Mouse (Mus musculus) testis, postnatal 10 days (tissue): ENCODE measurements at regions not wholly inside any gene's neighbourhood (a gene's known extent, or its start where the extent isn't known, plus 50 kb on each side); places are given as distances from the start of the nearest gene placed in this dataset.

Experiments used
- DNase-seq: peaks from one replicate; pipeline ENCODE4 v3.0.0; 2021; ENCODE audit warnings: low spot score

DNA sequence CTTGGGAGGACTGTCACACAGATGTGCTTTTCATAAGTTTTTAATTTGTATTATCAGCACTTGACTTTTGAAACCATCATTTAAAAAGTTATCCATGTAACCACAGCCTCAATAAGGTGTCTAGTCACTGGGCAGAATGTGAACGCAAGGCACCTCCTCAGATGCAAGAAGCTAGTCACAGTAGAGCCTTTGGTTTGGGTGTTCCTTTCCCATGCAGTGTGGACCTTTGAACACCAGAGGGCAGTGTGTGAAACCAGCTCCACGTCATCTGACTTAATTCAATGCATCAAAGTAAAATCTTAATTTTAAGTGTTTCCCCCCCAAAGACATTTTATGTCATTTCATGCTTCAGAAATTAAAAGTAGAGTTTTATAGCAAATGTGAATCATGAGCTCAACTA lies 166.2 kb upstream of the Nabp1 start:
- DNase-seq = peak; percentile 82

DNA sequence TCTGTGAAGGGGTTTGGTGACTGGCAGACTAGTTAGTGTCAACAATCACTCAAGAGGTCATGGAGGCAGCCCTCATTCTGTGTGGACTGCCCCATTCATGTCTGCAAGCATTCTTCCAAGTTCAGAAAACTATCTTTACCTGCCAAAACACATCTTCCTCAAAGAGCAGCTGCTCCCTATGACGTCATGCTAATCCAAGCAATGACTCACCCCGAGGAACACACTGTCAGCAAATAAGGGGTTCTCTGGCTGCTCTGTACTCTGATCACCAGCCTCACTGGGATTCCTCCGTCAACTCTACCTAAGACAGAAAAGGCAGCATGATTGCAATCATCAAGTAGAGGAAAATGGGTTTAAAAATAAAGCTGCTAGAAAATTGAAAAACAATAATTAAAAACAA lies 165.4 kb upstream of the Nabp1 start:
- no peak for DNase-seq

DNA sequence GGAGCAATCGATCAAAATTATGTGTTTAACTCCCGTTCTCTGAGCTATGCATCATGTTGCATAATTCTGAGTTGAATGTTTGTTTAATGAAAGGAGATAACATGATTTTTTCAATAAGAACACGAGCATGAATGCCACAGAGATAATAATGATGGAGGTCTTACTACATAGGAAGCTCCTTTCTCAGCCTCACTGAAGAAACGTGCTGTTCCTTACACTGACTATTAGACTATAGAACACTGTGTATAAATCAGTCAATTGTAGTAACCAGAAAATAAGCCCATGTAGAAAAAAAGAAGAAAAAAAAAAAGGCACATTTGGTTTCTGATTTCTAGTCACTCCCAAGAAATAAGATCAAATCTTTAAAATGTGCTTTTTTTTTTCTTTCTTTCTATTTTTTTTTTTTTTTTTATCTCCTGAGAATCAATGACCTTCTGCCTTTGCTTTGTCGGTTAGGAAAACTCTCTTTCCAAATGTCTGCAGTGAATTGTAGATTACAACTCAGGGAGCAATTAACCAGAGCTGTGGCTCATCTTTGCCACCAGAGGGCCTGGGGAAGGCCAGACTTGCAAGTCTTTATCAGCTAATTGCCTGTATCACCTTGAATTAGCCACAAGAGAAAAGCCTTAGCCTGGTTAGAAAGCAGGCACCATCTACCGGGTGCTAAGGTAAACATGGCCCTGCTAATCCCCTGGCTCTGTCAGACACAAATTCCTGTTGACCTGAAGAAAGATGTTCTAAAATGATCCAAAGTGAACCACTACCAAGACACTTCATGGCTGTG lies 160.5 kb upstream of the Nabp1 start:
- no peak for DNase-seq

DNA sequence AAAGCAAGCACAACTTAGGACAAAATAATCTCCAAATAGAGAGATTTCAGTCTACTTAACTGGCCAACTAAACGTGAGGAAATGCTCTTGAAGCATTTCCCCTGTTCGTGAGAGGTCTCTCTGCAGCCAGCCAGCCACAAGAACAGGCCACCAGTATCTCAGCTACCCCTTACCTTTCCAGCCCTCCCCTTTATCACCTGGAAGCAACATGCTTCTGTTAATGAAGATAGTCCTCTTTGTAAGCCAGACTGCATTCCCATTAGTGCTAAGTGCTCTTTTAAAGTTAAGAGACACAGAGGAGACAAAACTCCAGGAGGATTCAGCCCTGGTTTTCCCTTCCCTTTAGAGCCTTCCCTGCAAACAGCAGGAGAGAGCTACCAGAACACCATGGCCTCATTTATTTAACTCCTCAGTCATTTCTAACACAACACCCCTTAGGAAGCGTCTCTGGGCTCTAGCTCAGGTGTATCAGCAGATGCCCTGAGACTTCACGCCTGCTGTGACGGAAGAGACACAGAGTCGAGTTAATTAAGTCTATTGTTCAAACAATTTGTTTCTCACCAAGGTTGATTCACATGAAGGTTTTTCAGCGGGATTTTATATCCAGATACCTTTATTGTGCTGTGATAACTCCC lies 157.8 kb upstream of the Nabp1 start:
- no peak for DNase-seq

DNA sequence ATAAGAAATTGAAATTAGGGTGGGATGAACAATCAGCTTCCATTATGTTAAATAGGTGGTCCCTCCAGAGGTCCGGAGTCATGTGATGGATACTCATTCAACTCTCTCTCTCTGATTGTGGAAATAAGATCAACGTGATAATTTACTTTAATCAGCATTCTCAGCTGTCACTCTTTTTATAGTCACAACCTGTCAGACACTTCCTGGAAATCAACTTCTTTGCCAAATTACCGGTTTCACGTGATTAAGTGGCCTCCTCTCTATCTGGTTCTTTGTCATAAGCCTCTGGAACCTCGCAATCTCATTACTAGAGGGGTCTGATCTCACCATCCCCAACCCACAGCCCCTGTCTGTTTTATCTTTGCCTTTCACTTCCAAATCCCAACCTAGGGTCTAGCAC lies 155.6 kb upstream of the Nabp1 start:
- no peak for DNase-seq

DNA sequence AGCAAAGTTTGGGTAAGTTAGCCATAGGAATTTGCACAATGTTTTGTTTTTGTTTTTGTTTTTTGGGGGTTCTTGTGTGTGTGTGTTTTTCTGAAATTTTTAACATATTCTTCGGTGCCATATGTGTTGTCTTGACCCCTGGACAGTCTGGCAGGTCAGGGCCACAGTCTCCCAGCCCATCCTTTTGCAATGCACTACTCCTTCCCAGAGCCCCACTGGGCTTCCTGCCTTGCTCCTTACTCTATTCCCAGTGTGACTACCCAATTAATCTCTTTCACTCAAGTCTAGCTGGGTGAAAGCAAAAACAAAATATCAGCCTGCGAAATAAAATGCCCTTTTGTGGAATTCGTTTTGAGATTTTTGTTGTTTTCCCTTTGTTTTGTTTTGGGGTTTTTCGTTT lies 154.6 kb upstream of the Nabp1 start:
- no peak for DNase-seq

DNA sequence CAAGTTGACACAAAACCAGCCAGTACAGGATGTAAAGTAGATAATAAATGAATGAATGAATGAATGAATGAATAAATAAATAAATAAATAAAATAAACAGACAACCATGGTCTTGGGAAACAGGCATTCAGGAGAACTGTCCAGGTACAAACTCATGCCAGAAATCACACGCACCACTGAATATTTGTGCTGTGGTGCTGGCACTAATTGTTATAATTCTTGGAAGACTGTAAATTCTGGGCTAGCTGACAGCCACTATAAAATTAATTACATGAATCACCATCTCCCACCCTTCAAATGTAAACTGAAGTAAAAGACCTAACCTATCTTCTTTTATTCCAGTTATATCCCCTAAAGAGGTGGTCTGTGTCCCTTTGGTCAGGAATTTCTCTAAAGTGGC lies 151.6 kb upstream of the Nabp1 start:
- DNase-seq = no peak

DNA sequence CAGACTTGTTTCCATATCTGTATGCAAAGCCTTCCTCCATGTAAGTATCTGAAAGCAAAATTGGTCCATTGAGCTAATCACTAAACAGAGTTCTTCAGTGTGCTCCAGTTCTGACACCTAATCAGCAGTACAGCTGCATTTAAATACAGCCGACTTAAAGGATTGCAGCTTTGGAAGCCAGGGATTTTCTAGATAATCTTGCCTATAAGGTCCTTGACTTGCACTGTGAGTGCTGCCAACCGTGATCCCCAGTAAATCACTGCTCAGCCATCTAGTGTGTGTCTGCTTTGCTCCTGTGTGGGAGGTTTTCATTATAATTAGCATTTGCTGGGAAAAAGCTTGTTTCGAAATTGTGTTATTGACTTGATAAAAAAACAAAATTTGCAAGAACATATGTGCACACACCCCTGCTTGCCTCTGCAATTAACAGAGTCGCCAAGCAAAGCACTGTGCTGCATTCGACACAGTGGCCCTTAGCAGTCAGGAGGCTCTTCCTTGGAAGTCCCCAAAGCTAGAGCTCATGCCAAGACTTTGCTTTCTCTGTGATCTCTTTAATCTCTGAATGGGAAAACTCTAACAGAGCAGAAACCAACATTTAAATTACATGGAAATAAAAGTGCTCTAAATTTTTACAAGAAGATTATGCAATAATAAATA lies 150.0 kb upstream of the Nabp1 start:
- DNase-seq = no peak

DNA sequence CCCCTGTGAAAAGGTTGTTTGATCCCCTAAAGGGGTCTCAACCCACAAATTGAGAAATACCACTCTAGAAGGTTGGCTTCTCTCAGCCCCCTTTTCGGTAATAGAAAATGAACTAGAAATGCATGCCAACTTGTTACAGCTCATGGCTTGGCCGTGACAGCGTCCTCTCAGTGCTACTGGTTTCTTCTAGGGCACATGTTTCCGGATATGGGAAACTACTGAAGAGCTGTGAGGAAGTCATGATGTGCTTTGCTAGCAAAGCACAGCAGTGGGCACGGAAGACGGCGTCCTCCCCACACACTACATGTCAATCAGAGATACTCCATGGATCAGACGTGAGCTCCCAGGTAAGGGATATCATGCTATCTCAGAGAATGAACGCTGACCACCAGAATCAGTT lies 148.1 kb upstream of the Nabp1 start:
- no peak for DNase-seq

DNA sequence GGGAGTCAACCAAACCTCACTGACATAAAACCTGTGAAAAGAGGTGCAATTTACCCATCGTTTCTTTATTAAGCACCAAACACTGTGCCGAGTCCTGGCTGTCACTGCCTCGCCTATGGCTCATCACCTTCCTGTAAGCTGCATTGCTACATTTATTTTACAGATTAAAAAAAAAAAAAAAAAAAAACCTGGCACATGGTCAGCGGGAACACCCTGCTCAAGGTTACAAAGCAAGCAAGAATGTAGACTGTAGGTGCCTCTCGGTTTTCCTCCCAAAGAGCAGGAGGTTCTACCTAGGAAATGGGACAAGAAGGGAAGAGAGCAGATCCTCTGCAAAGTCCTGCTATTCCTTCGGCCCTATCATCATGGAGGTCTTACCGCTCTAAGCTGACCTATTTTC lies 146.9 kb upstream of the Nabp1 start:
- no peak for DNase-seq

DNA sequence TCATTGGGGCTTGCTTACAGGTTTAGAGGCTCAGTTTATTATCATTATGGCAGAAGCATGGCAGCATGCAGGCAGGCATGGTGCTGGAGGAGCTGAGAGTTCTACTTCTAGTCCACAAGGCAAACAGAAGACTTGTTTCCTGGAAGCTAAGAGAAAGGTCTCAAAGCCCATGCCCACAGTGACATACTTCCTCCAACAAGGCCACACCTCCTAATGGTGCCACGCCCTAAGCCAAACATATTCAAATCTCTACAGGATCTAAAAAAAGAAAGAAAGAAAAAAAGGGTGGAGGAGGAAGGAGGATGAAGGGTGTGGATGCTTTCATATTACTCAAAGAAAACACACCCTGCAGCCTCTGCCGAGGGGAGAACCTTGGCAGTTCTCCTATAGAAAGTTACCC lies 146.3 kb upstream of the Nabp1 start:
- no peak for DNase-seq

DNA sequence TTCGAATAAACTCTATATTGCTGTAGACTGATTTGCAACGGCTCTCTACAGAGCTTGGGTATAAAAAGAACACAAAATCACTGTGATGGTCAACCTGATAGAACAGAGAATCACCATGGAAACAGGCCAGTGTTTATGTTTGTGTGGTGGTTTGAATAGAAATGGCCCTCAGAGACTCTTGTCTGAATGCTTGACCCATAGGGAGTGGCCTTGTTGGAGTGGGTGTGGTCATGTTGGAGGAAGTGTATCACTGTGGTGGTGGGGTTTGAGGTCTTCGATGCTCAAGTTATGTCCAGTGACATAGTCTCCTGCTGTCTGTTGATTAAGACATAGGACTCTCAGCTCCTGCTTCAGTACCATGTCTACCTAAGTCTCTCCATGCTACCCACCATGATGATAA lies 144.8 kb upstream of the Nabp1 start:
- DNase-seq = no peak

DNA sequence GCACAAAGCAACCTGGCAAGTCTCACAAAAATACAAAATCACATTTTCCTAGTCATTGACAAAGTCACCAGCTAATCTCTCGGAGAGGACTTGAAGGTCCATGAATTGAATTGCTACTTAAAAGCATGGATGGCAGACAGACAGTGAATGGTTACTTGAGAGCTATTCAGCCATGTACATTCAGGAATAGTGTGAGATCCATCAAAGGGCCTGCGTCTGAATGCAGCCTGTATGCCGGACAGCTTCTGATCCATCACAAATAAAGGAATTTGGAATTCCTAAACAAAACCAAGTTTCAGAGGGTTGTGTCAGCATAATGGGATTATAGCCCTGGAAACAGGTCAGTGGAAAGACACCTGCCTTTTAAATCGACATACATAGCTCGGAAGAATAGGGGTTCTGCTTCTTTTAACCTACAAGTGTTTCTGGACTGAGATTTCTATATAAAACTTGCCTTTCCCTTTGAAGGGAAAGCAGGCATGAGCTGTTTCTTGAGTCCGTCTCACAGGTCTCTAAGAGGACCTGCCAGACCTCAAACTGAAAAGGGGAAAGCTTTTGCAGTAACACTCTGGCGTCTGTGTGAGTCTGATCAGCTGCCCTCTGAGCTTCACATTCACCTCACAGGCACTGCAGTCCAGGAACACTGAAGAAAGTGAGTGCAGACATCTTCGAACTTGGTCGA lies 144.1 kb upstream of the Nabp1 start:
- no peak for DNase-seq

DNA sequence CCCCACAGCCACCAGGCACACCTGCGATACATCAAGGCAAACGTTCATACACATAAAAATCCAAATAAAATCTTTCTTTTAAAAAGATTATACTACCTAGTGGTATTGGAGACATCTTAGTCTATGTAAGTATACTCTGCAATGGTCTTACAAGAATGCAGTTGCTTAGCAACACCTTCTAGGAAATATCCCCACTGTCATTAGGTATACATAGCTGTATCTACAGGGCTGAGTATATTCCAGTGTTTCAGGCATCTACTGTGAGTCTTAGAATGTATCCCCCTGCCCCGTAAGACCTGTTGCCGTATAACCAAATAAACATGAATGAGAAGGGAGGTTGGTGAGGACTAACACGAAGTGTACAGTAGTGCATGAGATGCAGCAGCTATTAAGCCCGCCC lies 142.8 kb upstream of the Nabp1 start:
- DNase-seq = no peak

DNA sequence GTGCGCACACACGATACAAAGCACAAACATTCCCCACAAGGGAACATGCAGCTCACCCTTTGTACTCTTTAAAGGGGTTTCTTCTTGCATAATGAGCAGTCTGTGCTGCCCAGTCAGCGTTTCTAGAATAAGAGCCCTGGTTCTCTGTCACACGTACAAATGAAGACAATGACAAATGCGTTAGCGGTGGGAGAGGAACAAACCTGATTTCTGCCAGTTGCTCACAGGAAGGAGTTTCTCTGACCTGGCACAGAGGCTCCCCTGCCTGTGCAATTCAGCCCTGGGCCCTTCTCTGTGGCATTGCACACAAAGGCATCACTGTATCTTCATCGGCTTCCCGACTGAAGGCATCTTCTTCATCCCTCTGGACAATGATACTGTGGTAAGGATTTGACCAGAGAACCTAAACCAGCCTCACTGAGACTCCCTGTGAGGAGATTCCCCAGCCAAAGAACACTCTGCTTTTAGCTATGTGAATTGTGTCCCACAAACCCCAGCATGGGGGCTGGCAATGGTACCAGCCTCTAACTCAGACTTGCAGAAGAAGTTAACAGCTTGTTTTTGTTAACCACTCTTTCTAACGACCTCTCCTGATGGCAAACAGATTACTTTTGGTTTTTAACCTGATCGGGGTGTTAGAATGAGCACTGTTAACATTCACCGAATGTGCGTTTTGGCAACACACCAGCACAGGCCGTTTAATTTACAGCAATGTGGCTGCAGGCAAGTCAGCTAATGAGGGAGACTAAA lies 139.5 kb upstream of the Nabp1 start:
- DNase-seq = no peak

DNA sequence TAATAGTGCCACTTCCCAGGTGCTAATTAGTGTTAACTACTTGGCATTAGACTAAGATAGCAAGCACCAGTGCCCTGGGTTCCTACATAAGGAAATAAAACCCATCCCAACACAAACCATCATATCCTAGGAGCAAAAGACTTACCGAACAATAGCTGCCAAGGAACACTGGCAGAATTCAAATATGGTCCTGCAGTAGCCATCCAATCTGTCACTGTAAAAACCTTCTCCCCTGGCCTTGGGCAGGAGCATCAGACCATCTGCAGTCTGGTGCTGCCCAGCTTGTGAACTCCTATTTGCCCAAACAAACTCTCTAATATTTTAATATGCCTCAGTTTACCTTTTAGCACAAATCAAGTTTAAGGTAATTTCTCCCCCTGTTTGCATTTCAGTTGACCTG lies 137.9 kb upstream of the Nabp1 start:
- DNase-seq = no peak

DNA sequence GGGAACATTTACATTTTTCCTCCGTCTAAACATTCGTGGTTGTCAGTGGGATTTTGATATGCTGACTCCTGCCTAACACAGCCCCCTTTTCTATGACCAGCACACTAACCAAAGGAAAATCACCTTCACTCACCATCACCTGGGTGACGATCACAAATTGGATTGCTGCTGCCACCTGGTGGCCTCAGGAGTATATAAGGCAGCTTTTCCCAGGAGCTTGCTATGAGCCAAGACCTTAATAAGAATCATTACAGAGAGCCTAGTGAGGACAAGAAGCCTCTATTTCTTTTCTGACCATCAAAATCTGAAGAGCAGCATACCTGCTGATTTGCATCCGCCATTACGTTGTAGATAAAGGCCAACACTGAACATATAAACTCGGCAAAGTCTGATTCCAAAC lies 137.3 kb upstream of the Nabp1 start:
- DNase-seq = peak; percentile 65

DNA sequence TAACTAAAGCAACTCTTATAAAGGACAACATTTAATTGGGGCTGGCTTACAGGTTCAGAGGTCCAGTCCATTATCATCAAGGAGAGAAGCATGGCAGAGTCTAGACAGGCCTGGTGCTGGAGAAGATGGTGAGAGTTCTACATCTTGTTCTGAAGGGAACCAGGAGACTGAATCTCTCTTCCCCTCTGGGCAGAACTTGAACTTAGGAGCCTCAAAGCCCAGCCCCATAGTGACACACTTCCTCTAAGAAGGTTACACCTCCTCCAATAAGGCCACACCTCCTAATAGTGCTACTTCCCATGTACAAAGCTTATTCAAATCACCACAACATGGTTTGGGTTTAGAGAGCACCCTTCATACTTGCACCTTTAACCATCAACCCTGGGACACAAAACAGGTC lies 136.5 kb upstream of the Nabp1 start:
- DNase-seq = no peak

DNA sequence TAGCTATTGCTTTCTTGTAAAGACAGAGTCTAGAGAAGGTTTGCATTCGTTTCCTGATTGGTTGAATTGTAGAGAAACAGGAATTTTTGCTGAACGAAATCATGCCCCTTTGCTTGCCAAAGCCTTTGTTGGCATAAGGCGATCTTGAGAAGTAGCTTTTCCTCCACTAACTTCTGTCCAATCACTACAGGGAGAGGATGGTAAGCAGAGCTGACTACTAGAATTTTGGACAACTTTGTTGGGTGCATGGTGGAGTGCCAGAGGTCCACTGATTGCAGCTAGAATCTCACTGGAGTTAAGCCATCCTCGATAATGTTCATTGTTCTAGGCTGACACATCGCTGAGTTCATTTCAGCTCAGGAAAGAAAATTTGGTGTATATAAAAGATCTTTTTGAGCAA lies 131.1 kb upstream of the Nabp1 start:
- no peak for DNase-seq

DNA sequence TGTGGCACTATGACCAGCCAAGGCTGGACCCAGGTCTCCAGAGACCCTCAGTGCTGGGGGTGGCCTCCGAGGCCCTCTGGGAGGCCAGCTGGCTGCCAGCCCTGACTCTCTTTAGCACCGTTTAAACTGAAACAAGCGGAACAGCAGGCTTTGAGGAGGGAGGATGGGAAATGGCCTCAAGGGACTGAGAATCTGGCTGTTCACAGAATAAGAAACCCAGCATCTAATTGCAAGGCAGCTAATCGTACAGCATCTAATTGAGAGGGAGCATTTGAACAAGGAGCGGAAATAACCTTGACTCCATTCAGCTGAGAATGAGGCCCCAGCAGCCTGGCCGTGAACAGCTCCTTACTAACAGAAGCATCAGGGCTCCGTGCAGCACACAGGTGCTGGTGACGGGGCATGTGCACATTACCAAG lies 129.2 kb upstream of the Nabp1 start:
- no peak for DNase-seq

DNA sequence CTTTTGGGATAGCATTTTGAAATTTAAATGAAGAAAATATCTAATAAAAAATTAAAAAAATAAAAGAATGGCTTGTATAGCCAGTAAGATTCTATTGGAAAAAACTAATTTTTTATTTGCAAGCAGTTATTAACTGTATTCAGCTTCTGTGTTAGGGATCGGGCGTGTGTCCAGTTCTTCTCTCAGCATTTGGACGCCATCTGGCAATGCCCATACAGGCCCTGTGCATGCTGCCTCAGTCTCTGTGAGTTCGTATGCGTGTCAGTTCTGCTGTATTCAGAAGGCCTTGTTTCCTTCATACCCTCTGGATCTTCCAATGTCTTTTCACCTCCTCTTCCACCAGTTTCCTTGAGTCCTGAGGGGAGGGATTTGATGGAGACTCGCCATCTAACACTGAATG lies 123.8 kb upstream of the Nabp1 start:
- DNase-seq = no peak

DNA sequence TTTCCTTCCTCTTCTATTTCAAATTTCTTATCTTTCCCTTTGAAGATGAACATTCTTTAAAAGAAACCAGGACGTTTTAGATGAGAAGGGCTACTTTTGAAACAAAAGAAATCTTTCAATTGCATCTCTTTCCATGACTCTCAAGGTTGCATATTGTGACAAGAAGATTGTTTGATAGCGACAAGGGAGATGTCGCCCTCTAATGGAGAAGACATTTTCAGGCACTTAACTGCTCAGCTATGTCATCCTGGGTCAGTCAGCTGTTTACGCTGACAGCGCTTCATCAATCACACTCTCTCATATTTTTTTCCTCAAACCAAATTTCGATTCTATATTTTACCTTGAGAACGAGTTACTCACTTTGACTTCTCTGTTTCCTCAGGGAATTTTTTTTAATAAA lies 122.2 kb upstream of the Nabp1 start:
- DNase-seq = no peak
